Mouse (Mus musculus) midbrain, embryonic 12.5 days (tissue): Measurements from ENCODE around the gene Efna5. TPM values are rescaled to one million over a fixed set of nuclear protein-coding genes. Genes with fewer than 3 reads are reported as not detected.

ENCODE experiments used
- ATAC-seq: fragments of 200-750 bp; cut with Nextera tagmentation; 2 replicates; pipeline ENCODE4 v1.8.0; 2017; ENCODE audit warnings: low read depth, moderate TSS enrichment, moderate library complexity; ENCODE audit not compliant: low FRiP score
- H3K27ac ChIP-seq: fragments of 300-500 bp; sonication (generic); replicated peaks from 2 replicates; pipeline ENCODE4 v1.5.1; 2016; ENCODE audit warnings: mild to moderate bottlenecking
- H3K27me3 ChIP-seq: fragments of 300-500 bp; sonication (generic); 2 replicates; pipeline ENCODE4 v1.6.1; 2016; ENCODE audit warnings: mild to moderate bottlenecking
- H3K36me3 ChIP-seq: fragments of 300-500 bp; sonication (generic); 2 replicates; pipeline ENCODE4 v1.6.1; 2016
- H3K4me1 ChIP-seq: fragments of 300-500 bp; sonication (generic); 2 replicates; pipeline ENCODE4 v1.6.1; 2016
- H3K4me2 ChIP-seq: fragments of 300-500 bp; sonication (generic); replicated peaks from 2 replicates; pipeline ENCODE4 v1.6.1; 2016; ENCODE audit warnings: mild to moderate bottlenecking, moderate library complexity
- H3K4me3 ChIP-seq: fragments of 300-500 bp; sonication (generic); 2 replicates; pipeline ENCODE4 v1.5.1; 2016; ENCODE audit warnings: mild to moderate bottlenecking
- H3K9ac ChIP-seq: fragments of 300-500 bp; sonication (generic); replicated peaks from 2 replicates; pipeline ENCODE4 v1.6.1; 2016; ENCODE audit warnings: mild to moderate bottlenecking, moderate library complexity
- H3K9me3 ChIP-seq: fragments of 300-500 bp; sonication (generic); 2 replicates; pipeline ENCODE4 v1.6.1; 2016; ENCODE audit warnings: mild to moderate bottlenecking
- WGBS: fragments of 180-500 bp; shearing (Covaris S2); methylation state at CpG from one replicate; pipeline ENCODE4 v1.1.7; 2016; 5-methylcytosine and 5-hydroxymethylcytosine counted together
- polyA plus RNA-seq: library from polyadenylated mRNA; unstranded; fragments of >200 nt; fragmentation: Nextera tagmentation; extraction: Ambion mirVana; gene quantifications from 2 replicates; pipeline ENCODE4 v1.2.1, GENCODE M21; 2016

Gene Efna5
- polyA plus RNA-seq, 1 experiment from 2014 or later = 115 TPM

GRCm38 (mm10) chr17:62720740-62721450 lies 160.2 kb downstream of the Efna5 start:
- Histone ChIP-seq H3K9me3 (no peaks in the 10 kb centered on the region), H3K27me3 (no peaks in the 10 kb centered on the region), H3K4me2 (no peak overlapping the region), H3K4me3 (no peak overlapping the region), H3K9ac (no peak overlapping the region), H3K36me3 (no peaks in the 10 kb centered on the region), H3K4me1 (peaks cover 27% of the 10 kb centered on the region), H3K27ac (no peak overlapping the region)
- ATAC-seq = no peak
- 81% methylated on average over 20 of the region's 20 CpGs for WGBS

- WGBS = 17% methylated on average over 12 of the region's 12 CpGs
- H3K27me3 ChIP-seq = no peaks in the 10 kb centered on the region
- no peak overlapping the region for H3K4me3 ChIP-seq
- H3K9ac ChIP-seq = no peak overlapping the region
- H3K9me3 ChIP-seq = no peaks in the 10 kb centered on the region
- peak; percentile 75 for ATAC-seq
- H3K4me1 ChIP-seq = peaks cover 25% of the 10 kb centered on the region
- H3K27ac ChIP-seq = peak overlapping the region; percentile 25; the same call in 1 of the 2 replicates
- H3K4me2 ChIP-seq = no peak overlapping the region
- no peaks in the 10 kb centered on the region for H3K36me3 ChIP-seq
Measured at GRCm38 (mm10) chr17:62717426-62718131, 163.5 kb downstream of the Efna5 start.

GRCm38 (mm10) chr17:62713455-62713854 lies 167.7 kb downstream of the Efna5 start:
- H3K9ac ChIP-seq = no peak overlapping the region
- no peaks in the 10 kb centered on the region for H3K9me3 ChIP-seq
- no peaks in the 10 kb centered on the region for H3K27me3 ChIP-seq
- H3K4me1 ChIP-seq = peaks cover 22% of the 10 kb centered on the region
- H3K27ac ChIP-seq = no peak overlapping the region
- no peak for ATAC-seq
- H3K4me2 ChIP-seq = no peak overlapping the region
- WGBS = 91% methylated on average over 3 of the region's 3 CpGs
- H3K4me3 ChIP-seq = no peak overlapping the region
- no peaks in the 10 kb centered on the region for H3K36me3 ChIP-seq

GRCm38 (mm10) chr17:62706418-62706817 lies 174.7 kb downstream of the Efna5 start:
- Histone ChIP-seq H3K27me3 (no peaks in the 10 kb centered on the region), H3K9me3 (no peaks in the 10 kb centered on the region), H3K36me3 (no peaks in the 10 kb centered on the region), H3K4me2 (no peak overlapping the region), H3K27ac (no peak overlapping the region), H3K4me1 (peaks cover 16% of the 10 kb centered on the region), H3K4me3 (no peak overlapping the region), H3K9ac (no peak overlapping the region)
- WGBS = 48% methylated on average over 6 of the region's 6 CpGs
- no peak for ATAC-seq

GRCm38 (mm10) chr17:62702020-62702814 lies 178.9 kb downstream of the Efna5 start:
- WGBS = 57% methylated on average over 9 of the region's 9 CpGs
- H3K27me3 ChIP-seq = no peaks in the 10 kb centered on the region
- no peak for ATAC-seq
- no peaks in the 10 kb centered on the region for H3K36me3 ChIP-seq
- H3K27ac ChIP-seq = no peak overlapping the region
- peaks cover 28% of the 10 kb centered on the region for H3K4me1 ChIP-seq
- H3K9ac ChIP-seq = no peak overlapping the region
- no peak overlapping the region for H3K4me3 ChIP-seq
- no peaks in the 10 kb centered on the region for H3K9me3 ChIP-seq
- no peak overlapping the region for H3K4me2 ChIP-seq

GRCm38 (mm10) chr17:62700791-62701602 lies 180.1 kb downstream of the Efna5 start:
- Histone ChIP-seq H3K9me3 (no peaks in the 10 kb centered on the region), H3K4me2 (no peak overlapping the region), H3K9ac (no peak overlapping the region), H3K27ac (no peak overlapping the region), H3K4me1 (peaks cover 28% of the 10 kb centered on the region), H3K4me3 (no peak overlapping the region), H3K27me3 (no peaks in the 10 kb centered on the region), H3K36me3 (no peaks in the 10 kb centered on the region)
- WGBS = 46% methylated on average over 9 of the region's 9 CpGs
- peak; percentile 39; the same call in 1 of the 2 replicates for ATAC-seq

GRCm38 (mm10) chr17:62694958-62695437 lies 186.1 kb downstream of the Efna5 start:
- ATAC-seq = no peak
- Histone ChIP-seq H3K9ac (no peak overlapping the region), H3K4me3 (no peak overlapping the region), H3K27ac (no peak overlapping the region), H3K9me3 (no peaks in the 10 kb centered on the region), H3K4me2 (no peak overlapping the region), H3K27me3 (no peaks in the 10 kb centered on the region), H3K36me3 (no peaks in the 10 kb centered on the region), H3K4me1 (peaks cover 41% of the 10 kb centered on the region)
- WGBS = 69% methylated on average over 9 of the region's 9 CpGs

- no peak overlapping the region for H3K9ac ChIP-seq
- H3K4me2 ChIP-seq = no peak overlapping the region
- peak overlapping the region; percentile 47 for H3K27ac ChIP-seq
- peaks cover 38% of the 10 kb centered on the region for H3K4me1 ChIP-seq
- H3K4me3 ChIP-seq = no peak overlapping the region
- no peaks in the 10 kb centered on the region for H3K27me3 ChIP-seq
- H3K9me3 ChIP-seq = no peaks in the 10 kb centered on the region
- 21% methylated on average over 4 of the region's 4 CpGs for WGBS
- peak; percentile 49 for ATAC-seq
- H3K36me3 ChIP-seq = no peaks in the 10 kb centered on the region
Measured at GRCm38 (mm10) chr17:62692242-62692641, 188.9 kb downstream of the Efna5 start.

GRCm38 (mm10) chr17:62691201-62691715 lies 189.9 kb downstream of the Efna5 start:
- no peak overlapping the region for H3K4me2 ChIP-seq
- H3K9ac ChIP-seq = no peak overlapping the region
- no peaks in the 10 kb centered on the region for H3K27me3 ChIP-seq
- 78% methylated on average over 4 of the region's 4 CpGs for WGBS
- H3K4me1 ChIP-seq = peaks cover 38% of the 10 kb centered on the region
- no peak overlapping the region for H3K27ac ChIP-seq
- H3K9me3 ChIP-seq = no peaks in the 10 kb centered on the region
- no peak overlapping the region for H3K4me3 ChIP-seq
- no peak for ATAC-seq
- H3K36me3 ChIP-seq = no peaks in the 10 kb centered on the region

GRCm38 (mm10) chr17:62690256-62690655 lies 190.9 kb downstream of the Efna5 start:
- Histone ChIP-seq H3K4me1 (peaks cover 37% of the 10 kb centered on the region), H3K9ac (no peak overlapping the region), H3K27ac (no peak overlapping the region), H3K4me2 (no peak overlapping the region), H3K4me3 (no peak overlapping the region), H3K36me3 (no peaks in the 10 kb centered on the region), H3K27me3 (no peaks in the 10 kb centered on the region), H3K9me3 (no peaks in the 10 kb centered on the region)
- ATAC-seq = no peak
- 58% methylated on average over 8 of the region's 8 CpGs for WGBS

- Histone ChIP-seq H3K27ac (no peak overlapping the region), H3K4me1 (peaks cover 32% of the 10 kb centered on the region), H3K36me3 (no peaks in the 10 kb centered on the region), H3K9me3 (no peaks in the 10 kb centered on the region), H3K27me3 (no peaks in the 10 kb centered on the region), H3K4me2 (no peak overlapping the region), H3K4me3 (no peak overlapping the region), H3K9ac (no peak overlapping the region)
- 74% methylated on average over 4 of the region's 4 CpGs for WGBS
- no peak for ATAC-seq
Measured at GRCm38 (mm10) chr17:62689646-62690045, 191.5 kb downstream of the Efna5 start.
